Mouse (Mus musculus) splenic B cell, adult 2 months (primary cell): ENCODE data around the gene Hao2.

Source experiments
- DNase-seq: peaks from one replicate; pipeline ENCODE4 v3.0.0-alpha.2; 2011; ENCODE audit warnings: low read depth, low spot score
- H3K27me3 ChIP-seq: 2 replicates; pipeline ENCODE4 v1.6.1; 2012; ENCODE audit warnings: mild to moderate bottlenecking, low read length, moderate library complexity, mixed read lengths; ENCODE audit not compliant: control insufficient read depth, poor library complexity, insufficient read depth, severe bottlenecking
- H3K36me3 ChIP-seq: 2 replicates; pipeline ENCODE4 v1.6.1; 2012; ENCODE audit warnings: mild to moderate bottlenecking, low read length, moderate library complexity, mixed read lengths; ENCODE audit not compliant: control insufficient read depth, poor library complexity, insufficient read depth, severe bottlenecking

Gene Hao2

DNA sequence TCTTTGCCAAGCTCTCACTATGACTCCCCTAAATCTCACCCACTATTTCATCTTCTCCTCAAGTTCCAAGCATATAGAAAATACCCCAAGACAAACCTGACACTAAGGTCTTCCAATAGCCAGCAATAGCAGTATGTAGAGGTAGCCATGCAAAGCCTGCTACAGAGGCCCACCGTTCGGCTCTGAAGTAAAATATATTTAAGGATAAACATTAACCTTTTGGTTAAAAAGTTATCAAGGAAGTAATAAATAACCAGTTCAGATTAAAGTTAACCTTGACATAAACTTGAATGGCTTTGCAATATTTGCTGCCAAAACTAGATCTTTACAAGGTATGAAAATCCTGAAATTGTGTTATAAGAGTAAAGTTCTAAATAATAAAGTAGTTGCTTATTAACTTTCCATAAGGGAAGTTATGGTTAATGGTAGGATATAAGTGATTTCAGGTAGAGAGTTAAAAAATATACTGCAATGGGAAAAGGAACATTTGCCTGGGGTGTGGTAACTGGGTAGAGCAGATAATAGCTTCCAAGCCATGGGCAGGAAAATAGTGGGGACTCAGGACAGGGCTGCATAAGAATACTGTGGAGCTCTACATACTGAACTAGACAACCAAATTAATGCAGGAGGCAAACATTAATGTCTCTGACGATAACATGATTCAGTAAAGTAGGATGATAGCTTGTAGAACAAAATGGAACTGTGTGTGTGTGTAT, at the start of gene Hao2:
Gene Hao2 (minus strand): TSS at position 183 of the 716 bp plus-strand sequence.
- DNase-seq: no peak
- no peaks in the 10 kb centered on the region for H3K36me3 ChIP-seq
- H3K27me3 ChIP-seq: no peaks in the 10 kb centered on the region

DNA sequence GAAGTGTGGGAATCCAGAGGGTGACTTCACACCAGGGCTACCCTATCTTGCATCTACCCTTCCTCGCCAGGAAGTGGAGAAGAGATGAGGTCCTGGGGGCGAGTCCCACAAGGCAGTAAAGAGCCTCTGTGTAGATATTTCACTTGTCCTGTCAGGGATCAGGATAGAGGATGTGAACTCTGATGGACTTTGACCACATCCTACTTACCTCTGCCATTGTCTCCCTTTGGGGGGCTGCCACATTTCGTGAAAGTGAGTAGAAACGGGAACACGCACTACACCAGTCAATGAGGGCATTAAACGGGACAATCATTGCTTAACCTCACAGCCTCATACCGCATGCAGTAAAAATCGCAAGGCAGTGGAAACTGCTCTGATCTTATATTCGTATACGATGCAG, 48.6 kb upstream of the Hao2 start:
- Histone ChIP-seq H3K27me3 (no peaks in the 10 kb centered on the region), H3K36me3 (no peaks in the 10 kb centered on the region)
- DNase-seq: no peak

DNA sequence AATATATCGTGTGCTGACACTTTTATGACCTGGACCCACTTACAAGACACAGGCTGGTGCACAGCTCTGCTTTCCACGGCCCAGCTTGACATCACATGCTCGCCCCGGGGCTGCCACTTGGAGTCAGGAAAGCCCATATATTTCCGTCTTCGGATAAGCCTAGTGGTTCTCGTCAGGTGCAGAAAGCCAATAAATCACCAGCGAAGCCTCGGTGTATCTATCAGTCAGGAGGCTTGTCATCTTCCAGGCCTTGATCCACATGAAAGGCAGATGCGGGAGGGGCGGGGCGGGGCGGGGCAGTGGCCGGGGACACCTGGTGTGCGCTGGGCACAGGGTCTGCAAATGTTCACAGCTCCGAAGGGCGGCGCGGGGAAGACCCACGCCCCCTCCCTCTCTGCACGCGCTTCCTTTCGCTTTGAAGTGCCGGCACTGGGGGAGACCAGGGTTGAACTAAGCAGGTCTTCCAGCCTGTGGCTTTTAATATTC, 48.1 kb upstream of the Hao2 start:
- DNase-seq: no peak
- Histone ChIP-seq H3K27me3 (no peaks in the 10 kb centered on the region), H3K36me3 (no peaks in the 10 kb centered on the region)

DNA sequence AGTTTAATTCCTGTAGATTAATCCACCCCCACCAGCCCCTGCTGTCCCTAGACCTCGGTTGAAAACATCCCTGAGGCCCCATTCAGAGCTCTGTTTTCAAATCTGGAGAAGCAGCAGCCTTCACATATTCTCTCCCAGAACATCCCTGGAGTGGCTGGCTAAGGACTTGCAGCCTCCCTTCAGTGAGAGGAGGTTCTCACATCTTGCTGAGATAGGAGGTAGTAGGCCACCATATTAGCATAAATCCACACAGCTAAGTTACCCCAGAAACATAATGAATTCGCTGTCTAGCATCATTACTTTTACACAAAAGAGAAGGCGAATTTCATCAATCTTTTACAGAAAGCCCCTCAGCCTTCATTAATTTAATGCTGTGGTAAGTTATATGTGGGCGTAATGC, 47.2 kb upstream of the Hao2 start:
- no peaks in the 10 kb centered on the region for H3K36me3 ChIP-seq
- DNase-seq: no peak
- no peaks in the 10 kb centered on the region for H3K27me3 ChIP-seq

DNA sequence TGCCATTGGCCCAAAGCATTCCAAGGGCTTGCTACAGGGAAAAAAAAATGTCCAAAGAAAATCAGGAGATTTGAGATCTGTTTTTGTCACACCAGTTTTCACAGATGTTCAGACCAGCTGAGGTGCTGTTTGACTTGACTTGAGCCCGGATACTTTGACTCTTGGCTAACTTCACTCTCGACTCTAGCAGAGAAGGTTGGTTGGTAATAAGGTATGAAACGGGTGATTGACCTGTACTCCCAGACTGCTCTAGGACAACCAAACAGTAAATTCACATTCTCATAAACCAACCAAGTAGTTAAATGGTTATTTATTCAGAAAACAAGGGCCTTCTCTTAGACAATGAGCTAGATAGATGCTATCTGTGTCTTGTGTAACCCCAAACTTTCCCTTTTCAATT, 43.4 kb upstream of the Hao2 start:
- DNase-seq: no peak
- H3K36me3 ChIP-seq: no peaks in the 10 kb centered on the region
- H3K27me3 ChIP-seq: no peaks in the 10 kb centered on the region

DNA sequence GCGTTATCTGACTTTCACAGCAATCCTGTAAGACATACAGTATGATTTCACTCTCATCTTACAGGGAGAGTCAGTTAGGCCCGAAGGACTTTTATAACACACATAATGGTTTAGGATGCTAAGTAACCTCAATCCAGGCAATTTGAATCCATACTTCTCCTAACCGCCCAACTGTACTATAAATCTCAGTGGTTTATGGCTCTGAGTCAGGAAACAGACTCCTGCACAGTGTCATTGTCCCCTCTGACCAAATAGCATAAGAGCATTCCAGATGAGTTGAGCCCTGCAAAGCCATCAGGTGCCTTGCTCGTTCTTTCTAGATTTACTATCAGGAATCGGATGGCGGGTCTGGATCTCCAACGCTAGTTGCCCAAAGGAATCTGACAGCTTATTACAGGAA, 41.6 kb upstream of the Hao2 start:
- no peaks in the 10 kb centered on the region for H3K27me3 ChIP-seq
- no peak for DNase-seq
- no peaks in the 10 kb centered on the region for H3K36me3 ChIP-seq

DNA sequence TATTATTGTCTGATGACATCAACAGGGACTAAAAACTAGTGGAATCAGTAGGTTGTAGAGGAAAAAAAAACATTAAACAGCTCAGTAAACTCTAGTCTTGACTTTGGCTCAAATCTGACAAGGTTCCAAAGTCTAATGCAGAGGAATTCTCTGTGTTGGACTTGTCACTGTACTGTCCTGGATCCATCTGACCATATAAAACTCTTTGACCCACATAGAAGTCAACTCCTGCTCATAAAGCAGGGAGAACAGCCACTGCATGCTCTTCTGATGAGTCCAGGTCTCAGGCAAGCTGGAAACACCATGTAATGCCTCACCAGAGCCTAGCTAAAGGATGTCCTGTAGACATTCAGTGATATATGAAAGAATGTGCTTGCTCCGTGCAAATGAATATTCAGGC, 41.0 kb upstream of the Hao2 start:
- H3K27me3 ChIP-seq: no peaks in the 10 kb centered on the region
- H3K36me3 ChIP-seq: no peaks in the 10 kb centered on the region
- DNase-seq: no peak

DNA sequence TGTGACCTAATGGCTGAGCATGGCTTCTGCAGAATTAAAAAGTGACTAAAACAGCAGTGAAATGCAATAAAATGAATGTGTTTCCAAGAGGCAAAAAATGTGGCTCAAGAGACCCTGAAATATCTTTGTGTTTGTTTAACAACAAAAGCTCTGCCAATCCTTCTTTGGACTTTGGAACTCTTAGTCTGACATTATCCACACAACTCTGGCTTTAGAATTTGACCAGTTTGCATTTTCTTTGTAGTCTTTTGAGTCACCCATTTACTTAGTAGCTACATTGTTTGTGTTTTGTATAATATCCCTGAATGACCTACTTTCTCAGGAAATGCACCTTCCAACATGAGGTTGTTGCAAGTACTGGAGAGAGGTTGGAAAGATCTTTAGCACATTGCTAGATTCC, 39.4 kb upstream of the Hao2 start:
- Histone ChIP-seq H3K27me3 (no peaks in the 10 kb centered on the region), H3K36me3 (no peaks in the 10 kb centered on the region)
- DNase-seq: no peak

DNA sequence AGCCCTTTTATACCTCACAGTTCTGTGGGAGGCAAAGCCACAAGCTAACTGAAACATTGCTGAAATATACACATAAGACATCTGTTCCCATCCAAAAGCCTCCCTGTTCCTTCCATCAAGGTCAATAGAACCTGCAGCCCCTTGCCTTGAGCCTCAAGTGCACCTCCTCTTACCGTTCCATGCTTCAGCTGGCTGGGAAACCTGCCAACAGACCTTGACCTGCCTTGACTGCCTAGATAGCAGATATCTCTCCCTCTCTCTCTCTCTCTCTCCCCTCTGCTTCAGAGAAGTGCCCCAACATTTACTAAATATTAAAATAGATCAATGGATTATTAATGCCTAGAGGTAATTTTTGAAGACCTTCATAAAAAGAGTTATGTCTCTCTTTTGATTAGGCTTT, 38.8 kb upstream of the Hao2 start:
- Histone ChIP-seq H3K36me3 (no peaks in the 10 kb centered on the region), H3K27me3 (no peaks in the 10 kb centered on the region)
- no peak for DNase-seq

DNA sequence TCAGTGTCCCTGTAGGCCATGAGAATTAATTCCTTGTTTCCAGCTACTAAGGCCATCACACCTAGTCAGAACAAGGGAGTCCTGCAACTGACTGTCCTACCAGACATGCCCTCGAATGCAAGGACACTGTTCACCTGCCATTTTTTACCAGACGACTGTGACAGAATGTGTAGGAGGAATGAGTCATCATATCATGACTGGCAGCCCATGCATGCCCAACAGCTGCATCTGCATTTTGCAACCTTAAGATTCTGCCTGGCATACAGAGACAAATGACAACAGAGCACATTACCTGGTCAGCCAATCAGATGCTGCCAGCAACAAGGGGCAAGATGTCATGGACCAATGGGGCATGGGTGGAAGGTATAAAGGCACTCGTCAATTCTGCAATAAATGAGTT, 27.4 kb upstream of the Hao2 start:
- H3K27me3 ChIP-seq: no peaks in the 10 kb centered on the region
- no peak for DNase-seq
- no peaks in the 10 kb centered on the region for H3K36me3 ChIP-seq

DNA sequence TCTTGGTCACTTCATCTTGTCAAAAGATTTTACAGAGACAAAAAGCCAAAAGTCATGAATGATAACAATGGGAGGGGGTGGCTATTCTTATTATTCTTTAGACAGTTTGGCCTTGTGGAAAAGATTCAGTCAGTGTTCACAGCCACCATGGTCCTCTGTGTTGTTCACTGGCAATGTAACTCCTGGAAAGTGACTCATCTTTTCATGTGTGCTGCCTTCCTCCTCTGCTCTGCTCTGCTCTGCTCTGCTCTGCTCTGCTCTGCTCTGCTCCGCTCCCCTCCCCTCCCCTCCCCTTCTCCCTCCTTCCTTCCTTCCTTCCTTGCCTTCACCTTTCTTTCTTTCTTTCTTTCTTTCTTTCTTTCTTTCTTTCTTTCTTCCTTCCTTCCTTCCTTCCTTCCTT, 24.2 kb upstream of the Hao2 start:
- no peak for DNase-seq
- H3K36me3 ChIP-seq: no peaks in the 10 kb centered on the region
- no peaks in the 10 kb centered on the region for H3K27me3 ChIP-seq

DNA sequence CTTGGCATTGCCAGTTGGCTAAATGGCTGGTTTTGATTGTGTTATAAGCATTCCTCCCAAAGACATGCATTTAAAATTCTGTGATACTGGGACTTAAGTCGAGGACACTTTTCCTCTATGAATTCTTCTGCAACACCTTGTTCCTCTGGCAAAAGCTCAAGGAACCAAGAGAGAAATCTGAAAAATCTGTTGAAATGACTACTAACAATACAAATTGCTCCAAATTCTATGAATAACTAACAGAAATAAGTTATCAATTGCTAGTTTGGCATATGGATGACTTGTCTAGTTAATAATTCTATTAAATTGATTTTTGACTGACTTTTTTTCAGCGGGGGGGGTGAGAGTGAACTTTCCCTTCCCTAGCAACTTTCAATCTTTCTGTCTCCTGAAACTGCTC, 23.8 kb upstream of the Hao2 start:
- Histone ChIP-seq H3K27me3 (no peaks in the 10 kb centered on the region), H3K36me3 (no peaks in the 10 kb centered on the region)
- no peak for DNase-seq

DNA sequence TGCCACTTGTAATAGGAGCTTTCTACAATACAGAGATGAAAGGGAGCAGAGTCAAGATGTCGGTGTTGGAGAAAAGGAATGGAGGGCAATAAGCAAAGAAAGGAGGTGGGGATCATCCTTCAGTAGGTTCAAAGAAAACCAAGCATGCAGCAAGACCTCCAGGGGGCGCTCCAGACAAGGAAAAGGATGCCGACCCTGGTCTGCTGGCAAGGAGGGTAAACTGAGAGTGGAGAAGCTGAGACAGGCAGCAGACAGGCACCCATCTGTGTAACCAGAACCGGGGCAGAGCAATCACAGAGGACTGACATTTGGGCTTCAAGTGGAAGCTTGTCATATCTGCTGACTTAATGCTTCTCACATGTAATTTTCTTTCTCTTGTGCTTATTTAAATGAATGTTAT, 22.6 kb upstream of the Hao2 start:
- no peaks in the 10 kb centered on the region for H3K27me3 ChIP-seq
- no peak for DNase-seq
- H3K36me3 ChIP-seq: no peaks in the 10 kb centered on the region

DNA sequence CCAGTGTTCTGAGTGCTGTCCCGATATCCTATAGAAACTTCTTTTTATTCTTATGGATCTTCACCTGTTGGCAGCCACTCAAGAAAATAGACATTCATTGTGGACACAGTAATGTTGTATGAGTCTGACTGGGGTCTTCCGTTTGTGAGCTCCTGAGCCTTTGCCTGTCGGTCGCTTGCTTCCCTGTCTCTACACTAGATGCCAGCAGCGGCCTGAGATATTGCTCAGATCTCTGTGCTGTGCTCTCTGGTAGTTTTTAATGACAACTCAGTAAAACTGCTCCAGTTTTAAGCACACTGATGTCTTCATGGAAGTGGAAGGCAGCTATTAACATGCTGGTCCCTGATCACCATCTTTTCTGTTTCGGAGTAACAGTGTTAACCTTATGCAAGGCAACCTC, 20.6 kb upstream of the Hao2 start:
- DNase-seq: no peak
- Histone ChIP-seq H3K27me3 (no peaks in the 10 kb centered on the region), H3K36me3 (no peaks in the 10 kb centered on the region)

DNA sequence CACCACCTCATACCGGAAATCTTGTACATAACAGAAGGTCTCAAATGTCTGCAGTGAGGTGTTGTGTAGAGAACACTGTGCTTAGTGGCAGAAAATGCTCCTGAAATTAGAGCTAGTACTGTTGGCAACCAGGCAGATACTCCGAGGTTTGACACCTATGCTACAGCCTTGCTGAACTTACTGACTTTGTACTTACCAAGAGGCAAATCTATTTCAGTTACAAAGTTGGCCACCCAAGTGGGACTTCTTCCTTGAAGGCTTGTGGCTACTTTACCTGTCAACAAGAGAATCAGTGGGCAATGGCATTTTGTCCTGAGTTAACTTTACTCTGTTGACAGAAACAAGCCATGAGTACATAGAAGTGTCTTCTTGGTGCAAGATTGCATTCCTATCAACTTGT, 4.6 kb upstream of the Hao2 start:
- no peak for DNase-seq
- no peaks in the 10 kb centered on the region for H3K27me3 ChIP-seq

DNA sequence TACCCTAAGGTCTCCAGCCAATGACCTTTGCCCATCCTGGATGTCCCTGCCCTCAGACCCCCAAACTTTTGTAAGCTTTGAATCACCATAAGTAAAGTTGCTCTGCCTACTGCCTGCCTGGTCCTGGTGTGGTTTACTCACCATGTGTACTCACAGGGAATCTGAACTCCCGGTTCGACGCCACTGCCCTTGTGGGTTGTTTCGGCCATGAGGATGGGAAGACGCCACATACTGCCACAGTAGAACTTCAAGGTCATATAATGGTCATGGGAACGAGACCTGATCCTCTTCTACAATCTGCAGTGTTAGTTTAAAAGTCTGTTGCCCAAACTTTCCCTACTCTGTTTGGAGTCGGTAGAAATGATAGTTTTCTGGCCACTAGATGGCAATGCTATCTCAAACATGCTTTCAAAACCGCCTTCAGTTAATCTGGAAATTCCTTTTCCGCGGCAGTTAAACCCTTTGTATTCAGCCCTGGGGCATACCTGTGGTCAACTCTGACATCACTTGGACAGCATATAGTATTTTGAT, 2.1 kb upstream of the Hao2 start:
- H3K27me3 ChIP-seq: no peaks in the 10 kb centered on the region
- DNase-seq: no peak
- no peaks in the 10 kb centered on the region for H3K36me3 ChIP-seq

More for the DNA sequence above, 4.6 kb upstream of the Hao2 start:
- H3K36me3 ChIP-seq: no peaks in the 10 kb centered on the region
